Mouse (Mus musculus) CH12.LX (cell line): ENCODE data around the gene Fam13a.

Source experiments
- CHD1 ChIP-seq: IDR thresholded peaks from 2 replicates; pipeline ENCODE4 v1.6.1; 2012; ENCODE audit warnings: low read depth, low read length, improper control_type of control experiment, inconsistent platforms
- CHD2 ChIP-seq: IDR thresholded peaks from 2 replicates; pipeline ENCODE4 v1.6.1; 2011; ENCODE audit warnings: low read length, improper control_type of control experiment
- E2F4 ChIP-seq: IDR thresholded peaks from 2 replicates; pipeline ENCODE4 v1.6.1; 2011; ENCODE audit warnings: low read depth, low read length, improper control_type of control experiment; ENCODE audit not compliant: insufficient replicate concordance
- EP300 ChIP-seq: IDR thresholded peaks from 2 replicates; pipeline ENCODE4 v1.6.1; 2011; ENCODE audit warnings: low read length, improper control_type of control experiment
- ETS1 ChIP-seq: conservative IDR thresholded peaks from 2 replicates; pipeline ENCODE4 v1.6.1; 2012; ENCODE audit warnings: low read depth, mild to moderate bottlenecking, inconsistent platforms, low read length, improper control_type of control experiment, moderate library complexity
- MAX ChIP-seq: IDR thresholded peaks from 2 replicates; pipeline ENCODE4 v1.6.1; 2011; ENCODE audit warnings: low read length, improper control_type of control experiment
- MEF2A ChIP-seq: IDR thresholded peaks from 2 replicates; pipeline ENCODE4 v1.6.1; 2014; ENCODE audit warnings: low read depth, mild to moderate bottlenecking, inconsistent platforms, low read length, improper control_type of control experiment, borderline replicate concordance
- RCOR1 ChIP-seq: conservative IDR thresholded peaks from 2 replicates; pipeline ENCODE4 v1.6.1; 2012; ENCODE audit warnings: low read depth, mild to moderate bottlenecking, inconsistent platforms, low read length, improper control_type of control experiment
- SIN3A ChIP-seq: IDR thresholded peaks from 2 replicates; pipeline ENCODE4 v1.6.1; 2012; ENCODE audit warnings: low read length, improper control_type of control experiment, inconsistent platforms
- TCF12 ChIP-seq: IDR thresholded peaks from 2 replicates; pipeline ENCODE4 v1.6.1; 2014; ENCODE audit warnings: low read depth, mild to moderate bottlenecking, inconsistent platforms, low read length, improper control_type of control experiment
- USF1 ChIP-seq: IDR thresholded peaks from 2 replicates; pipeline ENCODE4 v1.6.1; 2014; ENCODE audit warnings: low read depth, mild to moderate bottlenecking, inconsistent platforms, low read length, improper control_type of control experiment
- USF2 ChIP-seq: conservative IDR thresholded peaks from 2 replicates; pipeline ENCODE4 v1.6.1; 2011; ENCODE audit warnings: low read depth, low read length, improper control_type of control experiment

DNA sequence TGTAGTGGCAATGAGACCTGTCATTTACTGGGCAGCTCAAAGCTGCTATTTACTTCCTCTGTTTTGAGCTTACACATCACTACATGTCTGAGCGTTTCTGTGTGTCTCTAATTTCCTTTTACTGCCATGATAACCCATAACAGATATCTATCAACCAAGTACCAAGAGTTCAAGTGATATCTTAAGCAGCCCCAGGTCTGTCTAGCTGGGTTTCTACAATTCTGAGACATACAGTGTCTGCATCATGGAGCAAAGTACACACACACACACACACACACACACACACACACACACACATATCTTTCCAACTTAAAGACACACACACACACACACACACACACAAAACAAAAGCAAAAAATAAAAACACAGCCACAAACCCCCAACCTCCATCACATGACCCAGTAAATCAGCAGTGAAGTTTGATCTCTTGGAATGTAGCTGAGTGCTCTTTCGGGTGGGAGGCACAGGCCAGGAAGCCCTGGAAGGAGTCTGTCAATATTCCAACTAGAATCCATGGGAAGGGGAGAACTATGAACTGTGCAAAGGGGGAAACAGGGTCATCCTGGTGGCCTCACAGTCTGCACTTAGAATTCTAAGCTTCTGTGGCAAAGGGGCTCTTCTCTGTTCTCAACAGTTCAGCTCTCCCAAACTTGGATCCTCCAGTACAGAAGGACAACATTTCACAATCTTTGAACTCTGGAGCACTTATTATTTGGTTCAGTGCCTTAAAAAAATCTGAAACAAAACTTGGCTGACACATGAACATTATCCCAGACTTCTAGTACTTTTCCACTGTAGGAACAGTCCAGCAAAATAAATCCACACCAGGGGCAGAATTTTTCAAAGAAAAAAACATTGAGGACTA lies 73.0 kb downstream of the Fam13a start:
- TF ChIP-seq E2F4 (no peak), ETS1 (no peak), MEF2A (no peak), USF2 (no peak), CHD1 (no peak), MAX (no peak), CHD2 (no peak), EP300 (no peak), SIN3A (no peak), TCF12 (no peak), USF1 (no peak), RCOR1 (no peak)
